Mouse (Mus musculus) Muller cell, postnatal 12 days (primary cell): Measurements from ENCODE around the gene Rnaseh2c.

Experiments used
- DNase-seq: peaks from one replicate; pipeline ENCODE4 v3.0.0-alpha.2; 2015; ENCODE audit errors: inconsistent ontology term

Gene Rnaseh2c

GRCm38 (mm10) chr19:5601752-5602541 lies at the start of gene Rnaseh2c:
Gene Rnaseh2c, plus strand, starts transcription at chr19:5601873.
- peak; percentile 81 for DNase-seq

- DNase-seq = no peak
Measured at GRCm38 (mm10) chr19:5553802-5554201, 47.9 kb upstream of the Rnaseh2c start.

DNA sequence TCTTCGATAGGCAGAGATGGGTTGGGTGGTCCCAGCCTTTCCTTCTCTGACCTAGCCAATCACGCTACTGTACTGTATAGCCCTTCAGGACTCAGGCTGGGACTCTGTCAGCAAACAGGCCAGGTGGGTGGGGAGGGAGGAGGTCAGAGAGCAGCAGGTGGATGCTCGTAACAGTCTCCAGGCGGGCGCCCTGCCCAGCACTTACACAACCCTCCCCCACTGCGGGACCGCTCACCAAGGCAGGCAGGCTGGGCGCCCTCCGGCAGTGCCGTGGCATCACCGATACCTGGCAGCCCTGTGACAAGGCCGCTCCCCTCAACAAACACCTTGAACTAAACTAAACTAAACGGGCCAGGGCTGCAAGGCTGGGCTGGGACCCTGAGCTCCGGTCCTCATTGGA lies 47.5 kb upstream of the Rnaseh2c start:
- DNase-seq = no peak

GRCm38 (mm10) chr19:5558169-5558568 lies 43.5 kb upstream of the Rnaseh2c start:
- no peak for DNase-seq

GRCm38 (mm10) chr19:5558770-5559169 lies 42.9 kb upstream of the Rnaseh2c start:
- DNase-seq = no peak

- no peak for DNase-seq
Measured at GRCm38 (mm10) chr19:5559229-5559628, 42.4 kb upstream of the Rnaseh2c start.

DNA sequence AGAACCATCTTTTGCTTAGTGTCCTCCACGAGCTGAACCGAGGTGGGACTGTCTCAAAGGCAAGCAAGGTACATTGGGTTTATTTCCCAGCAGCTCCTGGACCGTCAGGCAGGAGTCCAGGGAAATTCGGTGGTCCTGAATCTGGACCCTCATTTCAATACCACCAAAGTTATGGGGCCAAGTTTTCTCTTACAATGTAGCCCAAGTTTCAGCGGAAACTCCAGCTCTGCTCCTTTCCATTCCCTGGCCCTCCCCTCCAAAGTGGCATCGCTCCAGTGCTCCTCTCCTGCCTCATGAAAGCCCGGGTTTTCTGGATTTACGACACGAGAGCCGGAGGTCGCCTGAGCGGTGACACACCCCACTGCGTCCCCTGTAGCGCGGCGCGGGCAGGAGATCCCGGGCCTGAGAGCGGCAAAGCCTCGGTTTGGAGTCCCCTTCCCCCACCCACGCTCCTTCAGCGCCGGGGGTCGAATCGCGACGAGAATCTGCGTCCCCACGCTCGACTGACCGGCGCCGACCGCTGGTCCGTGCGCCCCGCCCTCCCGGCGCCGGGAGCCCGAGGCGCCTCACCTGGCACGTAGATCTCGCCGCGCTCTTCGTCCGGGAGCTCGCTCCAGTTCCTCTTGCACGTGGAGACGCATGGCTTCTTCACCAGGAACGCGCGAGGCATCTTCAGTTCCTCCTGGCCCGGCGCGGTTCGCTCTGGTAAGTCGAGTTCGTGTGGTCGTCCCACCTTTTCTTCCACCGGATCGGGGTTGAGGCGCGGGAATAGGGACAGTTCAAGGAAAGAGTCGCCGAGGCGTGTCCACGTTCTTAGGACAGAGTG lies 41.8 kb upstream of the Rnaseh2c start:
- peak; percentile 15 for DNase-seq

- peak; percentile 25 for DNase-seq
Measured at GRCm38 (mm10) chr19:5560457-5561041, 41.1 kb upstream of the Rnaseh2c start, which contains the start of gene Ovol1. Gene Ovol1, minus strand, starts transcription at chr19:5560646.

DNA sequence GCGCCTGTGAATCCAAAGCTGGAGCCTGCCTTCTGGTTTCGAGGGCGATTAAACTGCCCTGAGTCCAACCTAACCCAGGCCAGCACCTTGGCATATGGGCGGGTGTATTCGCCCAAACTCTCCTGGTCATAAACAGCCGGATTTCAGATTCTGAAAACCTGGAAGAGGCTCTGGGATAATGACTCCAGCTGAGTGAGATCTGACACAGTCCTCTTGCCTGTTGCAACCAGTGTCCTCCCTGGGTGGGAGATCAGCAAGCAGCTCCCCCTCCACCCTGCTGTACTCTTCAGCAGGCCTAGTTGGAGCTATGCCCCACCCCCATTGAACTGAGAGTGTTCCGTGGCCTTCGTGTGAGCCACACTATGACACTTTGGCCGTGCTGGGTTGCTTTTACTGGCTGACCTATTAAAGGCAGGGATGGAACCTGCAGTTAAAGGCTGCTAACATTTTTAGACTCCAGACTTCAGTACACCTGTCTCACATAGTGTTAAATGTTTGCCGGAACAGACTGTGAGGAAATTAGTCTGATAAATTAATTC lies 40.4 kb upstream of the Rnaseh2c start:
- DNase-seq = no peak

DNA sequence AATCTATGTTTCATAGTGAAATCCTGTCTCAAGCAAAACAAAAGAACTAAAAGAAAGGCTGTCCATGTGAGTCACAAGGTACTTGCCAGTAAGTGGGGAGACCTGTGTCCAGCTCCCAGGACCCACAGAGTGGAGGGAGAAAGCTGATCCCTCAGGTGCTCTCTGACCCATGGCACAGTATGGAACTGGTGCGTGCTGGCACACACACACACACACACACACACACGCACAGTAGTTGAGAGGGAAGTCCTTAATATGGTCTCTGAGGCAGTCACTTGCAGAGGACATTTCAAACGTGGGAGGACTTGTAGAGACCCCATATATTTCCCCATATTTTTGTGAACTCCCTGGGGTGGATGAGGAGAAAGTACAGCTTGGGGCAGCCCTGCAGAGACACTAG lies 39.8 kb upstream of the Rnaseh2c start:
- DNase-seq = no peak

DNA sequence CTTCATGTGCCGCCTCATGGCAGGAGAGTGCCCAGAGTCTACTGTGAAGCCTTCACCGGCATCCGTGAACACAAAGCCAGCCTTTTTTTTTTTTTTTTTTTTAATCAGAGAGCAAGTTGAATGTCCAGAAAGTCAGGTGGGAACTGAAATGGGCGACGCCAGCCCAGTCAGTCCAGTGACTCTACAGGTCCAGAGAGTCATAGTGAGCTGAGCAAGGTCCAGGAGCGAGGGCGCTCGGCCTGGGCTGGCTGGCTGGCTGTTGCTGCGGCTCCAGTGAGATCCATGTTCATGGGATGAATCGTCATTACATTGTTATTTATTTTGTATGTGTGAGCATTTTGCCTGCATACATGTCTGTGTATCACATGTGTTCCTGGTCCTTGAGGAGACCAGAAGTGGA lies 38.9 kb upstream of the Rnaseh2c start:
- no peak for DNase-seq

DNA sequence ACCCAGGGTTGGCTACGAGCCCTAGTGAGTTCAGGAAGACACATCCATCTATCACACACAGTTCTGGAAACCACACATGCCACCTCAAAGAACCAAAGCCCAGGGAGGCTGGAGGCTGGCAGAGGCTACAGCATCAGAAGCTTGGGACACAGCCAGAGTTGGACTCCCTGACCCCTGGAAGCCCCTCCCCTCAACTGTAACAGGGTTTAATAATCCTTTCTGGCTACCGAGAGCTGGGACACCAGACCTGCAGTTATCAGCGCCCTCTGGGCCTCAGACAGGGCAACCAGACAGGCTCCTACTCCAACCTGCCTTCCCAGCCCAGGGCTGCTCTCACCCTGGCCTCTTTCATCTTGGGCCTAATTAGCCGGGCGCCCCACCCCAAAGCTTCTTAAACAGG lies 35.4 kb upstream of the Rnaseh2c start:
- DNase-seq = no peak

GRCm38 (mm10) chr19:5567180-5567533 lies 34.5 kb upstream of the Rnaseh2c start:
- DNase-seq = no peak

- DNase-seq = peak; percentile 95
Measured at GRCm38 (mm10) chr19:5567534-5568469, 33.9 kb upstream of the Rnaseh2c start, which contains the start of gene Ap5b1. Gene Ap5b1, plus strand, starts transcription at chr19:5568025.

GRCm38 (mm10) chr19:5568470-5569140 lies 33.1 kb upstream of the Rnaseh2c start:
- peak; percentile 79 for DNase-seq

DNA sequence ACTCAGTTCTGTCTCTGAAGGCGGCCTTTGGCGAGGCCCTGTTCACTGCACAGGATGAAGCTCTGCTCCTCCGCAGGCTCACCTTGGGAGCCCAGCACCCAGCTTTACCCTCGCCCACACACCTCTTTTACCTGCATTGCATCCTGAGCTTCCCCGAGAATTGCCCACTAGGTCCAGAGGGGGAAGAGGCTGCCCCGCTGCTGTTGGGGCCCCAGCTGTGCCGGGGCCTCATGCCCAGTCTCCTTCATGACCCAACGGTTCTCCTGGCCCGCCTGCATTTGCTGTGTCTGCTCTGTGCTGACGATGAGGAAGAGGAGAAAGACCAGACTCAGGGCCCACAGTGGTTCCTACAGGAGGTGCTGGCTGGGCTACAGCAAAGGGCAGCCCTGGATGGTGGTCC lies 32.2 kb upstream of the Rnaseh2c start:
- DNase-seq = no peak

GRCm38 (mm10) chr19:5570353-5571246 lies 31.1 kb upstream of the Rnaseh2c start:
- no peak for DNase-seq

DNA sequence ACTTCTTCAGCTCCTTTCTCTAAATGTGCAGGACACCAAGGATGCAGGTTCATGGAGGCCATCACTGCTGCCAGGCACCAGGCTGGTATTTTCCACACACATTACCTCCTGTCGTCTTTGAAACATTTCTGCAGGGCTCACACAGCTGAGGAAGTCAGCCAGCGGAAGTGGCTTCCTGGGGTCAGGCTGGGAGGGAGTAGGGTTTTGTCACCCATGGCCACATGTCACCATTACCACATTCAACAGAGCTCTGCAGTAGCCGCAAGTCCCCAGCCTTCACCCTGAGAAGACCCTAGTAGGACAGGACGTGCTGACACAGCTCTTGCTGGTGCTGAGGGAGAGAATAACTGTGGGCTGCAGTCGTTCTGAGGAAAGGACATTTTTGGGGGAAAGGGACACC lies 29.8 kb upstream of the Rnaseh2c start:
- DNase-seq = no peak

DNA sequence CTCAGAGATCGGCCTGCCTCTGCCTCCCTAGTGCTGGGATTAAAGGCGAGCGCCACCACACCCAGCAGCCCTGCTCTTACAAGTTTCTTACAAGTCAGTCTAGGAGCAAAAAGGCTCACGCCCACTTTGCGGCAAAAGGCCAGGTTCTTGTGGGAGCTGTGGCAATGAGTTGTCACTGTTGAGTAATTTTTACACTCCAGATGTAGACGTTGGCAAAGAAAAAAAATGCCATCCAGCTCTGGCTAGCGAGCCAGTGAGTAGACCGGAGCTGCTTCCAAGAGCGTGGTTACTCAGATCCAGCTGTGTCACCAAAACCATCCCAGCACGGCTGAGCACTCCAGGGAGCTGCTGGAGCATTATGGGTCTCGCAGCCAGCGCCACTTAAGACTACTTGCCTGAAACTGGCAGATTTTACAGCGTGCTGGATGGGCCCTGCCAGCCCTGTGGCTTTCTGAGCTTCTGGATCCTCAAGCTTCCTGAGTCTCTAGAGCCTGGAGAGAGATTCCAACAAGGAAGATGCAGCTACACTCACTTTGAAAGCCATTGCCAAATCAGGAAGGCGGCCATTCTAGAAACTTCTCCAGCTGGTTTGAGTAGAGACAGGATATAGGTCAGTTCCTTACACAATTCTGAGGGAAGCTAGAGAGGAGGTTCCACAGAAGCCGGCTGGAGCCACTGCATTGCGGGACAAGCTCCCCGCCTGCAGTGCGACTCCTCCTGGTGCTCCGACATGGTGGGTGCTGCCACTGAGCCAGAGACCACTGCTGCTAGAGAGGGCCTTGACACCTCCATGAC lies 29.1 kb upstream of the Rnaseh2c start:
- DNase-seq = no peak
